Mouse (Mus musculus) embryonic facial prominence, embryonic 14.5 days (tissue): ENCODE results near the gene Skiv2l. TPM values are rescaled to one million over a fixed set of nuclear protein-coding genes. Genes with fewer than 3 reads are reported as not detected.
"Not testable (repeated sequence)": the region's sequence is repeated elsewhere in the genome, so short reads cannot be mapped to it uniquely, and the experiment has no call there.

ENCODE experiments used
- ATAC-seq: fragments of 200-750 bp; cut with Nextera tagmentation; 2 replicates; pipeline ENCODE4 v1.8.0; 2017; ENCODE audit warnings: low read depth, moderate number of reproducible peaks, moderate TSS enrichment
- DNase-seq: peaks from one replicate; pipeline ENCODE4 v3.0.0-alpha.2; 2015; ENCODE audit warnings: low spot score
- H3K27ac ChIP-seq: fragments of 300-500 bp; sonication (generic); replicated peaks from 2 replicates; pipeline ENCODE4 v1.5.1; 2014; ENCODE audit warnings: low read depth, mild to moderate bottlenecking, low read length, moderate library complexity
- H3K27me3 ChIP-seq: fragments of 300-500 bp; sonication (generic); replicated peaks from 2 replicates; pipeline ENCODE4 v1.6.1; 2014; ENCODE audit warnings: low read length; ENCODE audit not compliant: control insufficient read depth, insufficient read depth
- H3K36me3 ChIP-seq: fragments of 300-500 bp; sonication (generic); 2 replicates; pipeline ENCODE4 v1.6.1; 2014; ENCODE audit warnings: low read length, mixed read lengths; ENCODE audit not compliant: control insufficient read depth, insufficient read depth
- H3K4me1 ChIP-seq: fragments of 300-500 bp; sonication (generic); 2 replicates; pipeline ENCODE4 v1.6.1; 2014; ENCODE audit warnings: antibody characterized with exemption, low read length; ENCODE audit not compliant: control insufficient read depth, insufficient read depth
- H3K4me2 ChIP-seq: fragments of 300-500 bp; sonication (generic); 2 replicates; pipeline ENCODE4 v1.6.1; 2014; ENCODE audit warnings: low read depth, mild to moderate bottlenecking, low read length, moderate library complexity, mixed read lengths
- H3K4me3 ChIP-seq: fragments of 300-500 bp; sonication (generic); 2 replicates; pipeline ENCODE4 v1.5.1; 2014; ENCODE audit warnings: low read depth, mild to moderate bottlenecking, low read length
- H3K9ac ChIP-seq: fragments of 300-500 bp; sonication (generic); 2 replicates; pipeline ENCODE4 v1.6.1; 2014; ENCODE audit warnings: low read depth, mild to moderate bottlenecking, low read length, moderate library complexity, mixed read lengths
- H3K9me3 ChIP-seq: fragments of 300-500 bp; sonication (generic); 2 replicates; pipeline ENCODE4 v1.6.1; 2016; ENCODE audit warnings: low read length; ENCODE audit not compliant: control insufficient read depth
- WGBS: fragments of 180-500 bp; shearing (Covaris S2); extraction: QIAGEN DNeasy Blood & Tissue Kit; methylation state at CpG from one replicate; pipeline ENCODE4 v1.1.7; 2014; 5-methylcytosine and 5-hydroxymethylcytosine counted together
- polyA plus RNA-seq: library from polyadenylated mRNA; unstranded; fragments of >200 nt; fragmentation: Nextera tagmentation; extraction: Ambion mirVana; gene quantifications from 2 replicates; pipeline ENCODE4 v1.2.1, GENCODE M21; 2014

Gene Skiv2l
- polyA plus RNA-seq, 1 experiment from 2014 or later = 38.9 TPM

DNA sequence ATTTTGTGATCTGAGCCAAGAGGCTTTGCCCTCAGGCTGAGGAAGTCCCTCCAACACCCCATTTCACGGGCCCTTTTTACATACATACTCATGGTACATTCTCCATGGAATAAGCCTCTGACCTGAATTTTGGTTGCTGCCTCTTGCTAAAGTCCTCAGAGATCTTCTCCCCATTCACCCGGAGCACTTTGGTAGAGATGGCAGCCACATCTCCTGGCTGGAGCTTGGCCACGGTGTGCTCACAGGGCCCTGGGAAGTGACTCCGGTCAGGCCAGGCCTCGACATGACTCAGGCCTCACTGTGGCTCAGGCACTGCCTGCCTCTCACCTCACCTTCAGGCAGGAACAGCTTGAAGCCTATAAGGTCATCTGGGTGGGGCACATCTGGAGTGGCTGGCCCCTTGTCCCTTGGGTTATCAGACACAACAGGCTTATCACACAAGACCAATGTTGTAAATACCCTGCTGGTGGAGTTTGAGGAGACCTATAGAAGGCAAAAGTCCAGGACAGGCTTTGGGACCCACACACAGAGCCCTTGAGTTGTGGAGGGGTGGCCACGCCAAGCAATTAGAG, 9.2 kb downstream of the Skiv2l start:
- H3K9ac ChIP-seq = no peak overlapping the region
- 84% methylated on average over 6 of the region's 6 CpGs for WGBS
- H3K4me2 ChIP-seq = no peak overlapping the region
- no peak overlapping the region for H3K4me3 ChIP-seq
- ATAC-seq (no peak), DNase-seq (no peak)
- H3K27me3 ChIP-seq = no peaks in the 10 kb centered on the region
- no peaks in the 10 kb centered on the region for H3K9me3 ChIP-seq
- no peak overlapping the region for H3K27ac ChIP-seq
- peaks cover 73% of the 10 kb centered on the region for H3K36me3 ChIP-seq
- peaks cover 13% of the 10 kb centered on the region for H3K4me1 ChIP-seq

DNA sequence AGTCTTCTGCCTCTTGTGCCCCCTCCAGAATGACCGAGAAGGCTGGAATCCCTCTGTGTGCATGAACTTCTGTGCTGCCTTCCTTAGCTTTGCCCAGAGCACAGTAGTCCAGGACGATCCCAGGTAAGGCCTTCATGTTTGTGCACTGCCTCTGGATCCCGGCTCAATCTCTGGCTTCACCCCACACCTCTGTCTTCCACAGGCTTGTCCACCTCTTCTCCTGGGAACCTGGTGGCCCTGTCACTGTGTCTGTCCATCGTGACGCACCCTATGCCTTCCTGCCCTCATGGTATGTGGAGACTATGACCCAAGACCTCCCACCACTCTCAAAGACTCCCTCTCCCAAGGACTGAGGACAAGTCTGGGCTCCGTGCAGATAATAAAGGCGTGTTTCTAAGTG, 11.2 kb downstream of the Skiv2l start:
- ATAC-seq = no peak

DNA sequence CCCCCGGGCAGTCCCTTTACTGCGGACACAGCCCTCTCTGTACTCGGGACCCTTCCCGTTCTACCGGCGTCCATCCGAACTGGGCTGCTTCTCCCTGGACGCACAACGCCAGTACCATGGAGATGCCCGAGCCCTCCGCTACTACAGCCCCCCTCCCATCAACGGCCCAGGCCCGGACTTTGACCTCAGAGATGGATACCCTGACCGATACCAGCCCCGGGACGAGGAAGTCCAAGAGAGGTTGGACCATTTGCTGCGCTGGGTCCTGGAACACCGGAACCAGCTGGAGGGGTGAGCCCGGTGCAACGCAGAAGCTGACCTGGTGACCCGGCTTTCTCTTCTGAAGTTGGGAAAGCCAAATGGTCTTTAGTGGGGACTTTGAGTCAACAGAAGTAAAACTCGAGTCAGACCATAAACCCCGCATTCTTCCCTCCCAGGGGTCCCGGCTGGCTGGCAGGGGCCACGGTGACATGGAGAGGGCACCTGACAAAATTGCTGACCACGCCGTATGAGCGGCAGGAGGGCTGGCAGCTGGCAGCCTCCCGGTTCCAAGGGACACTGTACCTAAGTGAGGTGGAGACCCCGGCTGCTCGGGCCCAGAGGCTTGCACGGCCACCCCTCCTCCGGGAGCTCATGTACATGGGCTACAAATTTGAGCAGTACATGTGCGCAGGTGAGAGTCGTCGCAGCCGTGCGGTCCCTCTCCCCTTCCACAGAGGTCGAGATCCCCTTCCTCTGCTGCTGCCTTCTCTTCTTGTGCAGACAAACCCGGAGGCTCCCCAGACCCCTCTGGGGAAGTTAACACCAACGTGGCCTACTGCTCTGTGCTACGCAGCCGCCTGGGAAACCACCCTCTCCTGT, 12.3 kb downstream of the Skiv2l start:
- Histone ChIP-seq H3K36me3 (peaks cover 67% of the 10 kb centered on the region), H3K9ac (peak overlapping the region; percentile 80), H3K9me3 (no peaks in the 10 kb centered on the region), H3K4me1 (peaks cover 15% of the 10 kb centered on the region), H3K4me3 (peak overlapping the region; percentile 65), H3K4me2 (peak overlapping the region; percentile 98), H3K27ac (peak overlapping the region; percentile 84), H3K27me3 (no peaks in the 10 kb centered on the region)
- ATAC-seq = peak; percentile 13; the same call in 1 of the 2 replicates
- no peak for DNase-seq
- 49% methylated on average over 33 of the region's 43 CpGs for WGBS

More for the DNA sequence above, 11.2 kb downstream of the Skiv2l start:
- Histone ChIP-seq H3K27me3 (no peaks in the 10 kb centered on the region), H3K36me3 (peaks cover 71% of the 10 kb centered on the region), H3K27ac (no peak overlapping the region), H3K9me3 (no peaks in the 10 kb centered on the region), H3K4me1 (peaks cover 15% of the 10 kb centered on the region), H3K4me3 (no peak overlapping the region), H3K9ac (no peak overlapping the region), H3K4me2 (no peak overlapping the region)
- WGBS = 91% methylated on average over 7 of the region's 7 CpGs
- DNase-seq = no peak

GRCm38 (mm10) chr17:34836856-34837221, 13.2 kb downstream of the Skiv2l start, which contains the start of the genes Stk19 and Dxo:
Gene Stk19, minus strand, starts transcription at chr17:34836945.
Gene Dxo, plus strand, starts transcription at chr17:34837019.
- Histone ChIP-seq H3K4me1 (peaks cover 15% of the 10 kb centered on the region), H3K27ac (peak within 1 kb of the TSS; percentile 84), H3K9ac (peak within 1 kb of the TSS; percentile 80), H3K36me3 (peaks cover 62% of the 10 kb centered on the region), H3K4me2 (peak within 1 kb of the TSS; percentile 98), H3K27me3 (no peaks in the 10 kb centered on the region), H3K4me3 (peak within 1 kb of the TSS; percentile 65), H3K9me3 (no peaks in the 10 kb centered on the region)
- DNase-seq (peak; percentile 98), ATAC-seq (peak; percentile 96)
- 0% methylated on average over 33 of the region's 40 CpGs for WGBS

GRCm38 (mm10) chr17:34836155-34836855, 13.7 kb downstream of the Skiv2l start:
- DNase-seq = no peak
- WGBS = 6% methylated on average over 32 of the region's 48 CpGs
- Histone ChIP-seq H3K4me3 (peak overlapping the region; percentile 65), H3K27me3 (no peaks in the 10 kb centered on the region), H3K9me3 (no peaks in the 10 kb centered on the region), H3K36me3 (peaks cover 59% of the 10 kb centered on the region), H3K4me1 (peaks cover 15% of the 10 kb centered on the region), H3K4me2 (peak overlapping the region; percentile 98), H3K9ac (peak overlapping the region; percentile 73), H3K27ac (peak overlapping the region; percentile 84)
- ATAC-seq = peak; percentile 74

- not testable (repeated sequence) for H3K27me3 ChIP-seq, DNase-seq, H3K27ac ChIP-seq, H3K9me3 ChIP-seq, H3K4me1 ChIP-seq, ATAC-seq, H3K9ac ChIP-seq, H3K4me3 ChIP-seq, H3K4me2 ChIP-seq
- WGBS = 89% methylated on average over 1 of the region's 1 CpGs
- peaks cover 57% of the 10 kb centered on the region for H3K36me3 ChIP-seq
Observed at GRCm38 (mm10) chr17:34830776-34831175, 19.2 kb downstream of the Skiv2l start.

DNA sequence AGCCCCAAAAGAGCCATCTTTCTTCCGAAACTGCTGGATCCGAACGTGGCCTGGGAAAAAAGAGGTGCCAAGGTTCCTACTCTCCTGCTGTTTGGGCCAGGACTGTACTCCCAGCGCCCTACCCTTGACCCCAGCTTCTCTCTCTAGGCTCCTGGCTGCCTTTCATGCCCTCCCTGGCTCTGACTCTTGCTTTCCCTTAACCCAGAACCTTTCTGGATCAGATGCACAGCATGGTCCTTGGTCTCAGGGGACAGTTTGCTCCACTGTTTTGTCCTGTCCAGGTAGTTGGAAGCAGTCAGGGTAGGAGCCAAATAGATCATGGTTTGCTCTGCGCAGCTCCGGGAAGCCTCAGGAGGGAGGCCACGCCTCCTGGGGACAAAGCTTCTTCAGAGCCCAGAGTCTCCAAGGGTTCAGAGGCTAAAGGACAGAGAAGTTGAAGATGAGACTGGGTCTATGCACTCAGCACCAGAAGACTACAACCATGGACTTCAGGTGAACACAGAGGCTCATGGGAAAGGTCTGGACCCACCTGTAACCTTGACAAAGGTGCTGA, 35.1 kb downstream of the Skiv2l start:
- no peaks in the 10 kb centered on the region for H3K4me1 ChIP-seq
- ATAC-seq (no peak), DNase-seq (no peak)
- no peaks in the 10 kb centered on the region for H3K27me3 ChIP-seq
- no peaks in the 10 kb centered on the region for H3K36me3 ChIP-seq
- H3K4me3 ChIP-seq = no peak overlapping the region
- H3K9me3 ChIP-seq = no peaks in the 10 kb centered on the region
- no peak overlapping the region for H3K27ac ChIP-seq
- no peak overlapping the region for H3K4me2 ChIP-seq
- 79% methylated on average over 7 of the region's 7 CpGs for WGBS
- no peak overlapping the region for H3K9ac ChIP-seq

DNA sequence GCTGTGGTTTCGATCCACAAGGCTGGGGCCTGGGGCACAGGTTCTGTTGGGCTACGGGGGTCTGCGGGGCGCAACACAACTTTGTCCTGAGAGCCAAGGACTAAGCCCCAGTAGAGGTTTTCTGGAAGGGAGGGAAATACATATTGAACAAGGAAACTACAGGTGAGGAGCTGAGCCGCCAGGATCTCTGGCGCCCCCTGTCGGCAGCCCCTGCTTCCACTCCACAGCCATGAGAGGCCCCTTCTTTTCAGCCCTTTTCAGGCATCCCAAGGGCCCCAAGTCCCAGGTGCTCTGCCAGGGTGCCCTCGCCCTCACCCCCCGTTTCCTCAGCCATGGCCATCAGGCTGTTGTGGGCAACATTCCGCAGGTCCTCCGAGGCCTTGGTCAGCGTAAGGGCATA, 36.3 kb downstream of the Skiv2l start:
- not testable (repeated sequence) for H3K27me3 ChIP-seq, H3K4me3 ChIP-seq, H3K4me1 ChIP-seq, DNase-seq, H3K9me3 ChIP-seq, H3K4me2 ChIP-seq, H3K27ac ChIP-seq, H3K36me3 ChIP-seq, H3K9ac ChIP-seq, ATAC-seq
- WGBS = 67% methylated on average over 12 of the region's 12 CpGs
